Mouse (Mus musculus) natural killer cell, adult 2 months (primary cell): ENCODE measurements at regions not wholly inside any gene's neighbourhood (a gene's known extent, or its start where the extent isn't known, plus 50 kb on each side); places are given as distances from the start of the nearest gene placed in this dataset.

Source experiments
- DNase-seq, 2 experiments: peaks; one replicate each; pipeline ENCODE4 v3.0.0; 2022; ENCODE audit warnings: low spot score in 2 of 2

GRCm38 (mm10) chr13:102355569-102355968, 337.8 kb upstream of the Cd180 start:
- DNase-seq: no peak

- DNase-seq: no peak
These were observed 320.8 kb upstream of the Cd180 start for GRCm38 (mm10) chr13:102372451-102373082.

GRCm38 (mm10) chr13:102380667-102381066, 312.7 kb upstream of the Cd180 start:
- DNase-seq: no peak

GRCm38 (mm10) chr13:102391911-102392310, 301.4 kb upstream of the Cd180 start:
- DNase-seq: no peak

GRCm38 (mm10) chr13:102392868-102393661, 300.3 kb upstream of the Cd180 start:
- DNase-seq: no peak

- no peak for DNase-seq
These were observed 299.7 kb upstream of the Cd180 start for GRCm38 (mm10) chr13:102393662-102393970.

DNA sequence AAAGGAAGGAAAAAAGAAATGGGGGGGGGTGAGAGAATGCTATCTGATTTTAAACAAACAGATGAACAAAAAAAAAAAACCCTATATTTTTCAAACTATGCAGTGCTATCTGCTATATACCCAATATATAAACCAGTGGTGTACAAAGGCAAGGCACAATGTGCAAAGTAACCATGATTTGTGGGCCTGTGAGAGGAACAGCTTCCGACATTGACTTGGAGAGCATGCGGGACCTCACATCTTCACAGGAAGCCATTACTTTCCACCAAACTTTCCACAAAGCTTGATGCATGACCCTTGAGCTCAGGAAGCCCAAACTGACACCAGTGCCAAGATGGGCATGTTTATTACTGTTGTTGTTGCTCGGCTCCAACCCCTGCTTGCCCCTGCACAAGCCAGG, 299.3 kb upstream of the Cd180 start:
- DNase-seq: no peak

DNA sequence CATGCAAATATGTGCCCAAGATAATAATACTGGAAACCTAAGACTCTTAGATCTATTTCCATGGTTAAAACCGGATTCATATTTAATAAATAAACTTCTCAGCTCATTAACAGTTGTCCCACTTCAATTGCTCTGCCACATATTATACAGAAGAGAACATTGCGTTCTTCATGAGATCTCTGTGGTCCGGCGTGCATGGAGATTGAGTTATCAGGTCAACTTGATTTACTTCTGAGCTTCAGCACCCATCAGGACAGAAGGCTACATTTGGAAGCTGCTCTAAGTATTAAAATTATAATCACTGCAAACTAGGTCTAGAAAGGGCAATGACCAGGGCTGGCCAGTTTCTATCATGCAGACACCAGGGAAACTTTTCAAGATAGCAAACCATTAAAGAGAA, 295.9 kb upstream of the Cd180 start:
- no peak for DNase-seq

- DNase-seq: no peak
These were observed 281.5 kb upstream of the Cd180 start for GRCm38 (mm10) chr13:102411840-102412239.

DNA sequence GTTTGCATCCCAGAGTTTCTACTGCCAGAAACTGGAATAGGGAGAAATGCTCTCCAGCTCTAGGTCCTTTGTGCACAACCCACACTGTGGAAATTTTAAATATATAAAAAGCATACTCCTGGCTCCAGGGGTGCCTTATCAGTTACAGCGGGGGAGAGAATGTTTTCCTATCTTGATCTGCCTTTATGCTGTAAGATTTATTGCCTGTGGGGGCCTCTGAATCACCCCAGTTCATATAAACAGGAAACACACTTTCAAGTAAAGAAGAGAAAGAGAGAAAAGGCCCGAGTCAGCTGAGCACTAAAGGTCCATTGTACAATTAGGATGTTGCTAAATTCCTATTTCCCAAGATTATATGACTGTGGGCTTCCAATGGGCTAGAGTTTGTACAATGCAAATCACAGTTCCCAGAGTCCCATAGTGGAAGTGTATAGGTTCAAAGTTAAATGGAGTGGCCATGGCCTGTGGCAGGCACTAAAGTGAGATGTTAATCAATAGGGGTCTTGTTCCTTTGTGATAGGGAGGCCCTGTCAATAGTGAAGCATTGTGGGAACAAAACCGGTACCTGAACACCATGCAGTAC, 258.9 kb upstream of the Cd180 start:
- DNase-seq: no peak

GRCm38 (mm10) chr13:102442676-102443075, 250.7 kb upstream of the Cd180 start:
- no peak for DNase-seq

DNA sequence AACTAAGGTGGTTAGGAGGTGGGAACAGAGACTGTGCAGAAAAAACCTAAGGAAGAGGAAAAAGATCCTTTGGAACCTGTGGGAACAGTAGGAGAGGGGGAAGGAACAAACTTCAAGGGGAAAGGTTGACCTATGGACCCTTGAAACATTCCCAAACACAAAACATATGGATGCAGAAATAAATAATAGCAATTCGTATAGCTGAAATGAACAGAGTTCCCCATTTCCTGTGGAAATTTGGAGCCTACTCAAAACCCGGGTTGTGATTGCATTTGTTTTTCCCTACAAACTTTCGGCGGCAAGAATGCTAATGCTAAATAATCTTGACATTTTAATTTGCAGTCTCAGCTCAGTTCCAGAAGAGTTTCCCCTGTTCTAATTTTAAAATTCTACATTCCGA, 246.0 kb upstream of the Cd180 start:
- DNase-seq: no peak

- DNase-seq: no peak
These were observed 243.8 kb upstream of the Cd180 start for GRCm38 (mm10) chr13:102449416-102450121.

DNA sequence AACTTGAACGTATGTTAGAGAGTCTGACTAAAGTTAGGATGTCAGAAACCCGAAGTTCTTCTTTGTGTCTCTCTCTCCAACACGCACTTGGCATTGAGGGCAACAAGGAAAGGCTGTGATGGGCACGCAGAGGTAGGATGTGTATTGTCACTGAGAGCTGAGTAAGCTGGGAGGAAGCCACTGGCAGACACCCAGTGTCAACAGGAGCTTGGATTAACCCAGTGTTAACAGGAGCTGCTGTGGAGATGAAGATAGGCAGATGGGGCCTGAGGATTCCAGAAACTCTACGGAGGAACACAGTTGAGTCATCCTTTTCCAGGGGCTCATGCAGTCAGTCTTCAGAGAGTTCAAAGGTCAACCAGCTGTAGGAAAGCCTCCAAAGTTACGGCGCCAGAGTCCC, 242.2 kb upstream of the Cd180 start:
- no peak for DNase-seq

GRCm38 (mm10) chr13:102458711-102459110, 234.6 kb upstream of the Cd180 start:
- no peak for DNase-seq

DNA sequence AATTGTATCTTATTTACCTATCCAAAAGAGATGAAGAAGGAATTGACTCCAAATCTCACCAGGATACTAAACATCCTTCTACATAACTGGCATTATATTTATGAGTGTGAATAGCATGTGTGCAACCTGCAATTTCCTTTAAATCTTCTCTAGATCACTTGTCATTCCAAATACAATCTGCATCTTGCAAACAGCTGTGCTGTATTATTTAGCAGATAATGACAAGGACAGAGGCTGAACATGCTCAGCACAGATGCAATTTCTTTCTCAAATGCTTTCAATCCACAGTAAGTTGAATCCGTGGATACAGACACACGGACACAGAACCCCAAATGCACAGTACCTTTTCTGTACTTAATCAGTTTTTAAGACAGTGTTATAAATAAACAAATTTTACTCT, 229.4 kb upstream of the Cd180 start:
- DNase-seq: no peak

GRCm38 (mm10) chr13:102481906-102482305, 211.5 kb upstream of the Cd180 start:
- no peak for DNase-seq

DNA sequence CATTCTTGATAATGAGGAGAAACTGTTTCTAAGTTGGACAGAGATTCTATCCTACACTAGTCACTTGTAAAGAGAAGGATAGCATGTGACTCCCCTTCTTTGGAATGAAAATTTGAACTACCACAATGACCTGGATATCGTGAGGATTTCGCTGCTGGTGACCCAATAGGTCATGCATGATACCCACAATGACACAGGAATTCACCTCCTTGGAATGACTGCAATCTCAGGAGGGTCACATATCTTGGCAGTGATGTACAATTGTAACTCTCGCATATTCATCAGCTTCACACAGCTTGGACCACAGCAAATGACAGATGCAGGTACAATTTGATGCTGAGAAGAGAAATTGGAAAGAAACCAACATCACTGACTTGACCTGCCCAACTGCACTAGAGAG, 210.9 kb upstream of the Cd180 start:
- DNase-seq: no peak

DNA sequence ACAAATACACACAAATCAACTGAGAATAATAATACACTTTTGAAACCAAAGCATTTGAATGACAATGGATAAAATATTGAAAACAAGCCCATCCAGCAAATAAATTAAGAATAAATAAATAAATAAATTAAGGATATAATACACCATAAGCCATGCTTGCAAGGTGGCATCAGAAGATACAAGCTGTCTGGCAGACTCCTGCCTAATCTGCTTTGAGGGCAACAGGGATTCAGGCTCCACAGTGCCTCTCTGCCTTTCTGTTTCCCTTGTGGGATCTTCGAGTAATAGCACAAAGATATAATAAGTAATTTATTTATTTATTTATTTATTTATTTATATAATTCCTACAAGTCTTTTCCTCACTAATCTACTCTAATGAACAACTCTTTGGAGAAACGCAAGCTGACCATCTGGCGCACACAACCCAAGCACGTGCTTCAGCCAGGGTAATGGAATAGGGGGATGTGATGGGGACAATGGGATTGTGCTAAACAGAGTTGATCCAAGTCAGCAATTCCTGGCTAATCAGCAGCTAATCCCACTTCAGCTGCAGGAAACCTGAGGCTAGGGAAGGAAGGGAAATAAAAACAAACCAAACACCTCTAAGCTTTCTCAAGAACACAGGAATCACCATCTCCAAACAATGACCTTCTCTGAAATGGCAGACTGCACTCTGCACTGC, 205.8 kb upstream of the Cd180 start:
- no peak for DNase-seq

DNA sequence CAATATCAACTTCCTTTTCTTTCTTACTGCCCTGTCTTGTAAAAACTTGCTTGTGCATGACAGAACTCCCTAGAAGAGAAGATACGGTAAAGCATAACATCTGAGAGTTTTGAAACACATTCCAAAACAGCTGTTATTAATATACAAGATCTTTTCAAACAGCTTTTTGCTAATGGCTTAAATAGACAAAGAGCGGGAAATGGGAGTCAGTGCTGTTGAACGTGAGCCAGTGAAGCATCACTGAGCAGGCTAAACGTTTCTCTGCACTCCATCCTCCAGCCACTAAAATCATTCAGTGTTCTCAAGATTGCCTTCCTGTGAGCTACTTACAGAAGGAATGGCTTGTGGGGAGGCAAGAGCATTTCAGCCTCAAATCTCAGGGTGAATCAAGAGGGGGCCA, 202.0 kb upstream of the Cd180 start:
- no peak for DNase-seq

GRCm38 (mm10) chr13:102504157-102504947, 189.0 kb upstream of the Cd180 start:
- no peak for DNase-seq
